Mouse (Mus musculus) embryonic fibroblast, embryonic 13.5 days (primary cell): ENCODE measurements around the gene Mphosph6.

Experiments
- CTCF ChIP-seq: IDR thresholded peaks from 2 replicates; pipeline ENCODE4 v1.5.1; 2011; ENCODE audit warnings: mild to moderate bottlenecking, control low read depth, low read length, moderate library complexity, borderline replicate concordance; ENCODE audit not compliant: insufficient read depth
- POLR2A ChIP-seq: IDR thresholded peaks from 2 replicates; pipeline ENCODE4 v1.6.1; 2011; ENCODE audit warnings: low read depth, mild to moderate bottlenecking, control low read depth, low read length, moderate library complexity

DNA sequence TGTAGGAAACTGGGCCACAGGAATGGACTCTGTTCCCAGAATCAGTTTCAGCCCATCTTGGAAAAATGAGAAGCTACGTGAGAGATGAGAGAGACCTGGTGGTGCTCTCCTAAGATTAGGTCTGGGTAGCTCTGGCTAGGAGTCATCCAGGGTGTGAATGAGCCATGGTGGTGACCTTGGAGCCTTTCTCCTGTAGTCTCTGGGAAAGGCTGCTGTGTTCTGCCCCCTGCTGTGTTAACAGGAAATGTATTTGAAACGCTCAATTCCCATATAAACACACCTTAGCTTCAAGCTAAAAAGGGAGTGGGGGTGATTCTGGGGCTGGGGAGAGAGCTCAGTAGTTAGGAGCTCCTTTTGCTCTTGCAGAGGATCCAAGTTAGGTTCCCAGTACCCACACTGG is 54.3 kb downstream of the Mphosph6 start:
- TF ChIP-seq CTCF (no peak), POLR2A (no peak)
